Mouse (Mus musculus) hindbrain, postnatal 0 days (tissue): ENCODE results near the gene Gm10378. TPM values are rescaled to one million over a fixed set of nuclear protein-coding genes. Genes with fewer than 3 reads are reported as not detected.
"Not testable (repeated sequence)": the region's sequence is repeated elsewhere in the genome, so short reads cannot be mapped to it uniquely, and the experiment has no call there.

Source experiments
- ATAC-seq: fragments of 200-750 bp; cut with Nextera tagmentation; 2 replicates; pipeline ENCODE4 v1.8.0; 2017; ENCODE audit warnings: mild to moderate bottlenecking, moderate TSS enrichment, moderate library complexity
- DNase-seq: peaks from one replicate; pipeline ENCODE4 v3.0.0-alpha.2; 2015; ENCODE audit warnings: low spot score
- H3K27ac ChIP-seq: fragments of 300-500 bp; sonication (generic); 2 replicates; pipeline ENCODE4 v1.5.1; 2014; ENCODE audit warnings: mild to moderate bottlenecking
- H3K27me3 ChIP-seq: fragments of 300-500 bp; sonication (generic); 2 replicates; pipeline ENCODE4 v1.6.1; 2014; ENCODE audit warnings: low read length, mixed read lengths; ENCODE audit not compliant: insufficient read depth
- H3K36me3 ChIP-seq: fragments of 300-500 bp; sonication (generic); 2 replicates; pipeline ENCODE4 v1.6.1; 2014; ENCODE audit warnings: low read length, mixed read lengths; ENCODE audit not compliant: insufficient read depth
- H3K4me1 ChIP-seq: fragments of 300-500 bp; sonication (generic); 2 replicates; pipeline ENCODE4 v1.6.1; 2014; ENCODE audit warnings: antibody characterized with exemption, low read length, mixed read lengths; ENCODE audit not compliant: insufficient read depth
- H3K4me2 ChIP-seq: fragments of 300-500 bp; sonication (generic); 2 replicates; pipeline ENCODE4 v1.6.1; 2014; ENCODE audit warnings: low read depth, mild to moderate bottlenecking, low read length, moderate library complexity, mixed read lengths
- H3K4me3 ChIP-seq: fragments of 300-500 bp; sonication (generic); 2 replicates; pipeline ENCODE4 v1.5.1; 2014; ENCODE audit warnings: low read length
- H3K9ac ChIP-seq: fragments of 300-500 bp; sonication (generic); replicated peaks from 2 replicates; pipeline ENCODE4 v1.6.1; 2014; ENCODE audit warnings: mild to moderate bottlenecking, low read length, moderate library complexity, mixed read lengths
- H3K9me3 ChIP-seq: fragments of 300-500 bp; sonication (generic); 2 replicates; pipeline ENCODE4 v1.6.1; 2016; ENCODE audit warnings: low read length, mixed read lengths
- WGBS: fragments of 180-500 bp; shearing (Covaris S2); extraction: QIAGEN DNeasy Blood & Tissue Kit; methylation state at CpG from one replicate; pipeline ENCODE4 v1.1.7; 2014; 5-methylcytosine and 5-hydroxymethylcytosine counted together
- microRNA-seq, 2 experiments: library from miRNA; unstranded; fragments of <30 nt; microRNA quantifications; one replicate each; pipeline ENCODE4; 2016
- polyA plus RNA-seq: library from polyadenylated mRNA; unstranded; fragments of >200 nt; fragmentation: Nextera tagmentation; extraction: Ambion mirVana; gene quantifications from 2 replicates; pipeline ENCODE4 v1.2.1, GENCODE M21; 2015
- total RNA-seq: library from RNA; depleted of rRNA; stranded (reverse); fragments of >200 nt; gene quantifications from 2 replicates; pipeline ENCODE4 v1.2.3, GENCODE M21; 2014; rRNA removed

The Gm10378 gene
- not detected in 2 replicates for total RNA-seq
- polyA plus RNA-seq, result not detected in 2 replicates

DNA sequence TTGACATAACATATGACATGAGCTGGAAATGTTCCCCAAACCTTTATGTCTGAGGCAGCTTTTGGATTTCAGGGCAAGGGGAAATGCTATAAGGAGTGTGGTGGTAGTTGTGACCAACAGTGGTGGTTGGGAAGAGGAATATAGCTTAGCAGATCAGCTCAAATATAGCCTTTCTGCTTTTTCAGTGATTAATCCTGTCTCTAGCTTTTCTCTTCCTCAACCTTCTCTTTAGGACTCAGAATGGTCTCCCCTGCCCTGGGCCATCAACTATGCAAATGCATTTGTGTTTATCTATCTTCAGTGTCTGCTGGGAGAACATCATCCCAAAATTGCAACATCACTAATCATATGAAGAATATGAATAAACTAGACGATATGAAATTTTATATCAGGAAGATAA is at the start of gene Gm10378:
Gm10378 (plus strand) TSS at position 301 of the 400 bp plus-strand sequence.
- not testable (repeated sequence) for H3K36me3 ChIP-seq, H3K9me3 ChIP-seq, DNase-seq, H3K27me3 ChIP-seq, H3K27ac ChIP-seq, ATAC-seq, H3K9ac ChIP-seq, H3K4me3 ChIP-seq, H3K4me1 ChIP-seq, H3K4me2 ChIP-seq
- no CpG with 5 or more reads among the region's 1 CpGs for WGBS

DNA sequence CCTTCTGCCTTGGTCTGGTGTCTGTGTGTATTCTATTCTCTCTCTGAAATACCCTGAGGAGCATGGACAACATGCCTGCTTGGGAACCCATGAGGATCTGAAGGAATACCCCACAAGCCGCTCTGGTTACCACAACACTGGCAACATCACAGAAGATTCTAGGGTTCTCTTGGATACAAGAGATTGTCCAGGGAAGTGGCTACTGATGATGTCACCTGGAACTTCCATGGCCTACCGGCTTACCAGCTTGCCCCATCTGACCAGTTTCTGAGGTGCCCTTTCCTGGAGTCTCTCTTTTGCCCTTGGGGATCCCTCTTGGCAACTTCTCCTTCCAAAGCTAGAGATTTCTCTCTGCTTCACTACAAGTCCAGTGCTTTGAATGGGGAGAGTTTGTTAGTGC is 13.9 kb upstream of the Gm10378 start, which contains the start of gene Gm3633:
Gm3633 (minus strand) TSS at position 101 of the 400 bp plus-strand sequence.
- not testable (repeated sequence) for H3K9me3 ChIP-seq, H3K9ac ChIP-seq, H3K27me3 ChIP-seq, H3K4me1 ChIP-seq, H3K36me3 ChIP-seq, H3K27ac ChIP-seq, DNase-seq, ATAC-seq, H3K4me3 ChIP-seq, H3K4me2 ChIP-seq
- no CpG with 5 or more reads among the region's 2 CpGs for WGBS

Small RNAs within 50 kb of the gene (microRNA-seq; reads per million reads assigned to microRNA genes)
- gene Gm23620 (0 reads per million in 2 experiments), gene Gm25228 (0 reads per million in 2 experiments)

Other genes with a start within 250 kb of the Gm10378 start
- gene Gm8005, start 216.3 kb upstream of the Gm10378 start, total RNA-seq, result not detected in 2 replicates
- gene Gm8005, start 216.3 kb upstream of the Gm10378 start, polyA plus RNA-seq, result not detected in 2 replicates
- gene Gm8011, start 192.1 kb upstream of the Gm10378 start, total RNA-seq, result not detected in 2 replicates
- not detected in 2 replicates for gene Gm8011, start 192.1 kb upstream of the Gm10378 start, polyA plus RNA-seq
- not detected in 2 replicates for gene Gm8020, start 153.6 kb upstream of the Gm10378 start, total RNA-seq
- not detected in 2 replicates for gene Gm8020, start 153.6 kb upstream of the Gm10378 start, polyA plus RNA-seq
- gene Gm8024, start 131.7 kb upstream of the Gm10378 start, total RNA-seq, result 0.21 TPM in 1 of 2 replicates, not detected in the other
- not detected in 2 replicates for gene Gm8024, start 131.7 kb upstream of the Gm10378 start, polyA plus RNA-seq
- gene Gm17124, start 56.1 kb upstream of the Gm10378 start, total RNA-seq, result not detected in 2 replicates
- not detected in 2 replicates for gene Gm17124, start 56.1 kb upstream of the Gm10378 start, polyA plus RNA-seq
- not detected in 2 replicates for gene Gm3633, start 14.0 kb upstream of the Gm10378 start, total RNA-seq
- not detected in 2 replicates for gene Gm3633, start 14.0 kb upstream of the Gm10378 start, polyA plus RNA-seq
- not detected in 2 replicates for gene Gm3015, start 112.9 kb downstream of the Gm10378 start, total RNA-seq
- not detected in 2 replicates for gene Gm3015, start 112.9 kb downstream of the Gm10378 start, polyA plus RNA-seq
- gene Gm10377, start 142.0 kb downstream of the Gm10378 start, total RNA-seq, result not detected in 2 replicates
- gene Gm10377, start 142.0 kb downstream of the Gm10378 start, polyA plus RNA-seq, result not detected in 2 replicates
- not detected in 2 replicates for gene Gm21977, start 197.5 kb downstream of the Gm10378 start, total RNA-seq
- not detected in 2 replicates for gene Gm21977, start 197.5 kb downstream of the Gm10378 start, polyA plus RNA-seq